Comparison of ENCODE assay signal across 8 mouse cellular contexts in genomic region chr13:88823522-88824419, GRCm38 (mm10). TPM values are rescaled to one million over a fixed set of nuclear protein-coding genes. Genes with fewer than 3 reads are reported as not detected.
DNase-seq lines count a peak whose midpoint lies in the region; ATAC-seq and TF ChIP-seq lines count a peak whose summit lies in the region.

No protein-coding gene starts in this region.

- peak overlapping the region; percentile 95 for H3K4me2 ChIP-seq in lung, postnatal 0 days (replicated peaks; ENCODE audit: low read depth, low read length)

- TF ChIP-seq EP300 in lung, postnatal 0 days (IDR thresholded peaks at IDR 0.05), result no peak

- peak; percentile 73 to 80 for DNase-seq in cerebellum, postnatal 10 days
- DNase-seq in adrenal gland, postnatal 14 days, result peak; percentile 20
- peak; percentile 50 to 64 for DNase-seq in frontal cortex, adult 2 months (ENCODE audit: extremely low spot score in 1 of 2, low spot score in 1 of 2)
- DNase-seq in layer of hippocampus, postnatal 10 days (ENCODE audit: low spot score in 2 of 2), result peak; percentile 52 to 60
- peak; percentile 49 for DNase-seq in lung, postnatal 0 days (ENCODE audit: low spot score)
- DNase-seq in right cerebral cortex, postnatal 14 days, result peak; percentile 65
- DNase-seq in spleen, postnatal 10 days (ENCODE audit: low spot score in 2 of 2), result no peak

- no peak for ATAC-seq in cerebellum, adult (ENCODE audit: insufficient number of reproducible peaks, low FRiP score, low TSS enrichment)
- ATAC-seq in lung, postnatal 0 days, result peak; percentile 32; the same call in 1 of the 2 replicates

- no peaks in the 10 kb centered on the region; the same call in 1 of the 2 replicates for H3K4me1 ChIP-seq in lung, postnatal 0 days (ENCODE audit: insufficient read depth, low read depth, low read length)

- H3K4me3 ChIP-seq in lung, postnatal 0 days (ENCODE audit: low read depth, low read length), result peak overlapping the region; percentile 64

- H3K9ac ChIP-seq in lung, postnatal 0 days (replicated peaks; ENCODE audit: low read depth), result no peak overlapping the region; the same call in 1 of the 2 replicates

- H3K27ac ChIP-seq in lung, postnatal 0 days (ENCODE audit: low read length), result no peak overlapping the region

- WGBS in lung, postnatal 0 days, result 0% methylated on average over 25 of the region's 25 CpGs

- H3K36me3 ChIP-seq in lung, postnatal 0 days (ENCODE audit: insufficient read depth, low read length), result no peaks in the 10 kb centered on the region

- H3K27me3 ChIP-seq in lung, postnatal 0 days (replicated peaks; ENCODE audit: insufficient read depth, low read length), result 0 out of 2 replicates have a peak, but pooled peaks cover 3% of the 10 kb centered on the region

- TF ChIP-seq CTCF in lung, postnatal 0 days (IDR thresholded peaks at IDR 0.05), result no peak

- H3K9me3 ChIP-seq in lung, postnatal 0 days (ENCODE audit: low read length), result no peaks in the 10 kb centered on the region

RNA-seq across cellular contexts. Expression of gene Edil3, which starts 2.5 kb away (rescaled TPM):
- 2.6 and 3.0 TPM in 2 replicates for total RNA-seq in adrenal gland, postnatal 14 days (2021)
- 42.8 and 46.5 TPM in 2 replicates for polyA plus RNA-seq in frontal cortex, adult 2 months (2012; rRNA removed)
- 10 to 100 TPM; 46.7 to 49.8 TPM for total RNA-seq in layer of hippocampus, postnatal 10 days (2021)
- 13.0 and 13.8 TPM in 2 replicates for polyA plus RNA-seq in lung, postnatal 0 days (2015; fragmentation: Nextera tagmentation; extraction: Ambion mirVana)

Comparison
In these comparisons a context has a peak if more than half of its experiments do, and no peak if none do; other contexts are left out.
1. DNase-seq: peak in cerebellum, postnatal 10 days (2 of 2), adrenal gland, postnatal 14 days (single experiment), frontal cortex, adult 2 months (2 of 2), layer of hippocampus, postnatal 10 days (2 of 2), lung, postnatal 0 days (single experiment) and right cerebral cortex, postnatal 14 days (single experiment); none in spleen, postnatal 10 days (0 of 2).
2. RNA of gene Edil3, which starts 2.5 kb away (total RNA-seq): 46.7 to 49.8 TPM in layer of hippocampus, postnatal 10 days; 2.6 to 3.0 TPM in adrenal gland, postnatal 14 days; every median in the first group is over 10 times any median in the second.